Mouse (Mus musculus) layer of hippocampus, postnatal 25 days (tissue): ENCODE results near the gene Ptprg. TPM values are rescaled to one million over a fixed set of nuclear protein-coding genes. Genes with fewer than 3 reads are reported as not detected.

Source experiments
- DNase-seq, 2 experiments: peaks; one replicate each; pipeline ENCODE4 v3.0.0; 2022; ENCODE audit warnings: mixed read lengths in 2 of 2, low spot score in 1 of 2; ENCODE audit errors: extremely low spot score in 1 of 2
- total RNA-seq, 2 experiments: library from RNA; stranded (reverse); gene quantifications; 2 replicates each; pipeline ENCODE4 v1.2.3; 2021

Ptprg gene
- total RNA-seq, 2 experiments from 2014 or later = 109 to 133 TPM

DNA sequence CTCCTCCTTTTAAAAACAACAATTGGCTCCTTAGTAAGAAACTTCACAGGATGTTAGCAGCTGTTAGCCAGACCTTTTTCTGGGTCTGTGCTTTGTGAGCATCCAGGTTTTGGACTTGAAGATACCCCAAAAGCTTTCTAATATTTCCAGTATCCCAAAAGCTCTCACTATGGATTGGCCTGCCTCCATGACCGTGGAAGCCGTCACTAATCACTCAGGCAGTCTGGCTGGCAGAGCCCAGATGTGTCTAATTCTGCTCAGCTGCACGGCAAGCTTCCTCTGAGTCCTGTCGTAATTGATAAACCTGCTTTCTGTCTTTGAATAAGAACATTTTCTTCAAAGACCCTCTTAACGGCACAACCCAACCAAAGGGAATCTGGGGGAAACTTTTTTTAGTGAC lies 312.0 kb downstream of the Ptprg start:
- no peak for DNase-seq

DNA sequence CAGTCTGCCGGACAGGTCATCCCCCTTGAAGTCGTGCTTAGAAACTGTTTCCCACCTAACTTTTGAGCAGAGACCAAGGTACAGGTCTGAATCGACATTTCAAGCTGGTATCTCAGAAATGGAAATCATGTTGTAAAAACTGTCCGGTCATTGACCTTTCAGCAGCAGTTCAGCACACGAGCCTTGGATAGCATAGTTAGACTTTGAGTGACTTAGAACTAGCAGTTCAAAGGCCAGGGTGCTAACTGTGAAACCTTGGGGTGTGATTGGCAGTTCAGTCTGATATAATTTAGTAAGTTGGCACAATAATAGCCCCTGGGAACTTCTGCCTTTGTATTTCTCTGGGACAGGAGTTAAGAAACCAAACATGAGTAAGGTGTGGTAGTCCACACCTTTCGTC lies 312.5 kb downstream of the Ptprg start:
- DNase-seq = no peak

DNA sequence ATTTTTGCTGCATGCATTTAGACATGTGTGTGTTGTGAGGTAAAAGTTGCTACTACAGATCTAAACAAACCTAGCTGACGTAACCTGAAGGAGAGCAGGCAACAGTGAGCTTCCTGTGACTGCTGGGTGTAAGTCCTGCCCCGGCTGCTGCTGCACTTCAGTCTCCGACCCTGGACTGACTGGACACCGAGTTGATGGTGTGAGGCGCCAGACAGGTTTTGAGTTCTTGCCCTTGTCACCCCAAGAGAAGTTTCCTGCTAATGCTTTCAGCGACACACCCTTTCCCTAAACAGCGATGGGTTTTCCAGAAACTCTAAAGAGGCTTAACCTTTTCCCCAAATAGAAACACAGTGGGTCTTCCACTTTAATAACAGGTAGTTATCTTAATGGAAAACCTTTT lies 313.1 kb downstream of the Ptprg start:
- no peak for DNase-seq

DNA sequence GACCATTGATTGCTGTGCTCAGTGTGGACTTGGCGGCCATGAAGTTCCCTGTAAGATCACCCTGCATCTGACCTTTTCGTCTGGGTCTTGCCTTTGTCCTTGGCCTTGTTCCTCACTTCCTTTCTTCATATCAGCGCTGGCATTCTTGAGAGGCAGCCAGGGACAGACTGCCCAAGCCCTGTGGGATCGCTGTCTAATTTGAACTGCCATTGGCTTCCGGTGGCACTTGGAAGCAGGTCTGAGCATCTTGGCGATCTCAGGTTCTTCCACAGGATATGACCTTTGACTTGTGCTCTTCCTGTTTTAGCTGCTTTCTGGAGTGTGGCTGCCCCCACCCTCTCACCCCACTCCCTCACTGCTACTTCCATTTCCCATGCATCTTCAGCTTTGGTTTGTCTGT lies 315.3 kb downstream of the Ptprg start:
- DNase-seq = no peak

DNA sequence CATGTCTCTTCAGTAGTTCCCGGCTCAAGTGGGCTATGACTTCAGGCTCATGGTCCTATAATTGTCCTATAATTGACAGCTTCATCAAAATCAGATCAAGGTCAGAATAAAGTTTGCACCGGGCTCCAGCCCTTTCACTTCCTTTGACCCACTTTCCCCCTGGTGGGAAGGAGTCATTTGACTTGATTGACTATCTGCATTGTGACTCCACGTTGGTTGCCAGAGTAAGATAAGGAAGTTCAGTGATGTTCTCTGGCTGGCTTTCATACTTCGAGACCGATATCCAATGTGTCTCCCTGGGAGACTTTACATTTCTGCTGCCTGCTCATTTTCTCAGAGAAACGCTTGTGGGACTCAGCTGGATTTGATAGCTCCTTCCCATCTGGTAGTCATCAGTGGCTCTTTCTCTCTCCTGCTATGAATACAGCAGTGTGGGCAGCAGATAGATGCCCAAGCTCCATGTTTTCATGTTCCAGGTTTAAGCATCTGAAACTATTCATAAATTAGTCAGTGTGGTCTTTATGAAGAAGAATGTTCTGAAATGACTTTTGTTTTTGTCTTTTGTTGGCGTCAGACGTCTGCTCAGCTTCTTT lies 318.5 kb downstream of the Ptprg start:
- DNase-seq = no peak

DNA sequence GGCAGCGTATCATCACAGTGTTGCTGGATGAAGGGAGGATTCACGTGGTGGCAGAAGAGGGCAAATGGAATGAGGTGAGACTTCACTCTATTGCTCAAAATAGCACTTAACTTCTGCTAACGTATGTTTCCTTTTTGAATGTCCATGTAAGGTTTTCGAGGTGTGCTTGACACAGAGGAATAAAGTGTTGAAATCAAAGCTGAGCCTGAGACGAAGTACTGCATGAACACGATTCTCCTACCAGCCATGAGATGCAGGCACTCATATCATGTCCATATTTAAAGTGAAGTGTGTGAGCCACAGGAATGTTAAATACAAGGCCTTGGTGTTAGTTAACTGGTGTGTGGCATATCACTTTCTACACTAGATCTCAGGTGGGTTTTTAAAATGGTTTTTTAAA lies 320.9 kb downstream of the Ptprg start:
- DNase-seq = no peak

DNA sequence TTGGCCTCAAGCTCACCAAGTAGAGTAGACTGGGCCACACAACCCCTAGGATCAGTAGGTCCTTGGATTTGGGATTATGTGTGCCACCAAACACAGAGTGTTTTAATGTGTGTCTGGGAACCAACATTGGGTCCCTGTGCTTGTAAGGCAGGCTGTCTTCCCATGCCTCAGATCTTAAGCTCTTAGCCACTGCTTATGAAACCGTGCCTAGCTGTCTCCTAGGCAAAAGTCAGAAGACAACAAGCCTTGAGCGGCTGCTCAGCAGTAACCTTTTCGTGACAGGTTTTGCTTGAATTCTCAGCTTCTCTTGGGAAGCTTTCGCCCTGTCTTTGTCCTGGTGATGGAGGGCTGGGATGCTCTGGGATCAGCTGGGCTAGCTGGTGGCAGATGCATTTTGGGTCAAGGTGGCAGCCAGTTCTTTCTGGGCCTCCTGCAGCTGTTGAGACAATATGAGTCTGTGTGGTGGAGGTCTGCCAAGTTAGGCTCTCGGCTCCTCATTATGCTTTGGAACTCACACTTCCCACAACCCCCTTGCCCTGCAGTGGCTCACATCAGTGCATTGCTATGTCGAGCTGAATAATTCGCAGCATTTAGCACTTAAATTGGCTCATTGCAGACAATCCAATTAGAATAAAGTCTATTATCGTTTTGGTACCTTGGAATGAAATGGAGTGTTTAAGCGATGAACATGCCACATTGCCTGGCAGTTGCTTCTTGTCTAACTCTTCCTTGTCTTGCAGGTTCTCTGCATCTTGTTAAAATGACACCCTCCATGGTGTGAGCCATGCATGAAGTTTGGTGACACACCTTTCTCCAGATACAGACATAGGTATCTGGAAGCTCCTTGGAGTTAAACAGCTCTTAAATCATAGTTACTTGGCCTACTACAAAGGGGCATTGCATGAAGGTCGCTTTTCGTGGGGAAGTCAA lies 321.9 kb downstream of the Ptprg start:
- DNase-seq = no peak

DNA sequence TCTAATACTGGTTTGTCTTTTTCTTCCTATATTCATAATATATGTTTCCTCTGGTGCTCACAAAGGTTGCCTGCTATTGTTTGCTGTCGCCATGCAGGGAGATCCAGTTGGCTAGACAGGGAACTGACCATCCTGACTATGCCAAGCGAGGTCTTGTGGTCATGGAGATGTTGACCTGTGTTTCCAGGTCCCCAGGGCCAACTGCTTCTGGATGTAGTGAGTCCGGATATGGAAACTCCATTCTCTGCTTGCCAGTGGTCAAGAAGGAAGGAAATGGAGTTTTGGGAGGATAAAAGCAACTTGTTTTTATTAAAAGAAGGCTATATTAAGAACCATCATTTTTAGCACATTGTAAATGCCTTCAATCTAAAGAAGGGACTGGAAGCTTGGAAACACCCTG lies 327.8 kb downstream of the Ptprg start:
- no peak for DNase-seq

DNA sequence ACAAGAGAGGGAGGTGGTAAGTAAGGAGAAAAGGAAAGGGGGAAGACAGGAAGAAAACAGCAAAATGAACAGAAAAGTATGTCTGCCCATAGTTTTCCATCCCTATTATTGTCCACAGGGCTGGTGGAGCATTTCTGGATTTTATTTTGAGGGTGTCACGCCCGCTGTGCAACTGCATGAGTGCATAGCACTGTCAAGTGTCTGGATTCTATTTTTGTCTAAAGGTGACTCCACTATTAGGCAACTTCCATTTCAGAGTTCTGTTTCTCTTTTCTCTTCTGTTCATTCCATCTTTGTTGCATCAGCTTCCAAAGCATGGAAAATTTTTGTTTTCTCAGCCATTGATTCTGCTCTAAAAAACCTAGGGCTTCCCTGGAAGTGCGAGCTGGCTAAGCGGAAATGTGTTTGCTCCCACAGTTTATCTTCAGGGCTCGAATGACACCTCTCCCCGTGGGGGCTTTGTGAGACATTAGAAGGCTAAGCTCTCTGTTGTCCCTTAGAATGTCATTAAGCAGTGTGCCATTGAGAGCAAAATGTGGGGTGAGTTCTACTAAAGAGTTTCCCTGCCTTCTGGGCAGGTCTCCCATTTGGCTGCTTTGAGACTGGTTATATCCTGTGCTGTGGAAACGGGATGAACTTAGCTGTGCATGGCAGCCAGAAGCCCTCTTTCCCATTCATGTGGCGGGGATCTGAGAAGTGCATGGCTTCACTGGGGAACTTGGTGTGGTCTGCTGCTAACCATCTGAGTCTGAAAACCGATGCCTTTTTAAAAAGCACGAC lies 330.0 kb downstream of the Ptprg start:
- no peak for DNase-seq

DNA sequence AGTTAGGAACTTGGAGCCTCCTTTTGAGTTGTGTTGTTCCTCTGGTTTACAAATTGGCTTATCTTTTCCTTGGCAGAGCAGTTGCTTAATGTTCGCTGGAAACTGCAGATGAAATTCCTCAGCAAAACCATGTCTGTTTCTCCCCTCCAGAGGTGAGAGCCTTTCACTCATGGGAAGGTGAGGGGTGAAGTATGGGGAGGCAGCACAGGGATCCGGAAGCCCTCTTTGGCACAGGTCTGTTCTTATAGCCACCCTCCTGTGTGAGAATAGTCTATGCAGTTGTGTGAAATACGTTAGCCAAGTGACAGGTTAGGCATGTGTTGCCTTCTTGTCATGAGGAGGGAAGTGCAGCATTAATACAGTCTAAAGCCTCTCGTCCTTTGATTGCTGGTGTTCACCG lies 330.7 kb downstream of the Ptprg start:
- DNase-seq = no peak

DNA sequence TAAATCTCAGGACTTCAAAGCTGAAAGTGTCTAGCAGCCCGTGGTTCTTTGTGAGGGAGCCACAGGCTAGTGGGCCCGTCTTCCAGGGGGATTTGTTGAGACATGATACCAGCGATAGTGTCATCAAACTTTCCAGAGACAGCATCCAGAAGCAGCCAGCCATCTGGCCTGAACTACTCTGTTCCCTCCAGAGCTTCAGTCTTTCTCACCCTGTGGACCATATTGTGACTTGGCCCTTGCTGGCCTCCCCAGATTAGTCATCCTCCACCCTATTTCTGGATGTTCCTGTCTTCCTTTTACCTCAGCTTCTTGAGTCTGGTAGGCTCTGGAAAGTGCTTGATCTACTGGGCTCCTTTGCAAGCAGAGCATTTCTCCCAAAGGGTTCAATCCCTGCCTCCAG lies 333.1 kb downstream of the Ptprg start:
- no peak for DNase-seq

DNA sequence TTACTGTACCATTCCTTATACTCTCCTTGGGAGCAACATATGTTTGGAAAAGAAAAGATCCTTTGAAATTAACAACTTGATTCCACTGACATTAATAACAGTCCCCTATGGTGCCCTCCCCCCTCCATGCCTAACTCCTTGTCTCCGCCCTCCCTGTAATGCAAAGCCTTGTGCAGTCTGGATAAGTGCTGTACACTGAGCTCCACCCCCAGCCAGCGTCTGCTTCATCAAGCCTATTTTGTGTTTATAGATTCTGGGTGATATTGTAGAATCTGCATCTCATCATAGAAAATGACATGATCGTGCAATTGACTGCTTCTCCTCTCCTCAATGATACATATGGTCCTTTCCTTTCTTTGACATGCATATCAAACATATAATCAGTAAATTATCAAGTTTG lies 337.6 kb downstream of the Ptprg start:
- DNase-seq = no peak

DNA sequence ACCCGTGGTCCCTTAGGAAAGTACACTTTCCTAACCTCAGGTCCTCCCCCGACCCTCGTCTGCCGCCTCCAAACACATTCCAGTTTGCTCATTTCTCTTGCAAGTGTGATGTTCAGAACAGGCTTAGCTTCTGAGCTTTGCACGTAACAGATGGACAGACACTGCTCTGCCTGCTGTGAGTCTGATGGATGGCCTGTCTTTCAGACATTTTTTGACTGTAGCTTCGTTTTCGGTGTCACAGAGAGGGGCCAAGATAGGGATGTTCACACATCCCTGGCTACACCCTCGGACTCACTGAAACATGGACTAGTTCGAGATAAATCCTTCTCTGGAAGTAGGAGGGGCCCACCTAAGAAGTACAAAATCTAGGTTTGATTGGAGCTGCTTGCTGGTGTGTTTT lies 339.3 kb downstream of the Ptprg start:
- no peak for DNase-seq

DNA sequence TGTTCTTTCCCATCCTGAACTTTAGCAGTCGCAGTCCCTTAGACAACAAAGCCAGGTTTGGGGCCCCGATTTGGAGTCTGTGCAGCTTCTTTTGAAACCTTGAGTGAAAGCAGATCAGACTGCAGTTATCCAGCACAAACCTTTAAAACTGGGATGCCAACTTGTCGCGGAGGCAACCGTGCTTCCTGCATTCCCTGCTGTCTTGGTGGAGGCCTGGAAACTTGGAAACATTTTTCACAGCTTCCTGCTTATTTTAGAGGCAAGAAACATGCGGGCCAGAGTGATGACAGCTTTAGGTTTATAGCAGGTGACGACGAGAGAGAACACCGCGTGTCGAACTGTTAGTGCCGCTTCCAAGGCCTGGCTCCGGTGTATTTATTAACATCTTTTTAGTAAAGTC lies 342.2 kb downstream of the Ptprg start:
- no peak for DNase-seq

DNA sequence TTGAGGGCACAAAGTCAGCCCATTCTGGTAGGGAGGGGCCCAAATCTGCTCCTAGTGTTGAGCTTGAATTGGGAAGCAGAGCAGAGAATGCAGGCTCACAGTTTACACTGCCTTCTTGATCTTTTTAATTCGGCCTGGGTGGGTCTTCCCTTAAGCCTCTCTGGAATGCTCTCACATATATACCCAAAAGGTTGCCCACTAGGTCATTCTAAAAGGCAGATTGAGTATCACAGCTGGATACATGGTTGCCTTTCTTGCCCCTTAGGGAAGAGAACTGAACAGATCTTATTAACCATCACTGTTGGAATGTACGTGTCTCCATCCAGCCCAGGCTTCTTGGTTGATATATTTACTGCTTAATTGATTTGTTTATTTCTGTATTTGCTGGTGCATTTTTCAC lies 349.5 kb downstream of the Ptprg start:
- DNase-seq = no peak

DNA sequence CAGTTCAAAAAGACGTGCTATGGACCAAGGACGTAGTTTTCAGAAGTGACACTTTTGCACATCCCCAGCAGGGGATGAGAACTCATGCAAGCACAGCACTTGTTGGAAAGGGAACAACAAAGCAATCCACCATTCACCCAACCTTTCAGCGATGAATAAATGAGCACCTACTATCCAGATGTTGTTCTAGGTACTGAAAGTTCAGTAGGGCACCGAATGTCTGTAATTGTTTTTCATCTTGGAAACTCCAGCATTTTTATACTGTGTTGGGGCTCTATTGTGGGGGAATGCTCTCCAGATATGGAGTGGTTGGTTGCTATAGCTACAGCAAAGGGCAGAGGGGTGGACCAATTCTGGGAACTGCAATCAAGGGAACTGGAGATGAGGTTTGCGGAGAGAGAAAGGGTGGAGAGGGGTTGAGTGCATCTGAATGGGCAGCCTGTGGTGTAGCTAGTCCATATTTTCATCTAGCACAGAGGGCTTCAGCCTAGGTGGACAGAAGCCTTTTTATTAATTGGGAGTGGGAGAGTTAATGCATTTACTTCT lies 352.9 kb downstream of the Ptprg start:
- DNase-seq = no peak

DNA sequence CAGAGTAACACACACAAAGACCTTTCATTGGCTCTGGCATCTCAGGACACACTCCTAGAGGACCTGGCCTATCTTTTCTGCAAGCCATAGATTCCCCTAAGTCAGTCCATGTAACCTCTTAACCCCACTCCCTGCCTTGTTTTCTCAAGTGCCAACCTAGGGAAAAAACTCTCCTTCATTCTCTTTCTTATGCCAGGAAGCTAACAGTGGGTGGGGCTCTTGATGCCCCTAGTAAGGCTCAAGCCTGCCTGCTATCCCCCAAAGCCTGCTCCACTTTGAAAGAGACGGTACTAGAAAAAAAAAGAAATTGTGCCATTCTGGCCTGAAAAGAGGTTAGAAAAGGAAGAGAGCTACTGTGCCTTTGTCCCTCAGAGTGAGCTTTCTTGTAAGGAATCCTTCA lies 358.9 kb downstream of the Ptprg start:
- DNase-seq = no peak

DNA sequence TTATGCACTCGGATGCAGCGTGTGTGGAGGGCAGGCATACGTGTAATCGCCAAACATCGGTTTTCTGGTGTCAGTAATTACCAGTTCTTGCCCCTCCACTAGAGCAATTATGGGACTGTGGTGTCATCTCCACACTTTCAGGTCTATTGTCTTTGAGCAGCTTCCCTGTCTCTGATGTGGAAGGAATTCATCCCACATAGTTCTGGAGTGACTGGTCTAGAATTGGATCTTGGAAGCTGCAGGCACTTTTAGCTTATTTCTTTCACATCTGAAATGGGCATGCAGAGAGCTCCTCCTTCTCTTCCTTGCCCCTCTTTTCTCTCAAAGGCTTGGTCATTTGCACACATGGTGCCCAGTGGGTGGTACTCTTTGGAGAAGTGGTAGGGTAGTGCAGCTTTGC lies 363.9 kb downstream of the Ptprg start:
- DNase-seq = no peak

DNA sequence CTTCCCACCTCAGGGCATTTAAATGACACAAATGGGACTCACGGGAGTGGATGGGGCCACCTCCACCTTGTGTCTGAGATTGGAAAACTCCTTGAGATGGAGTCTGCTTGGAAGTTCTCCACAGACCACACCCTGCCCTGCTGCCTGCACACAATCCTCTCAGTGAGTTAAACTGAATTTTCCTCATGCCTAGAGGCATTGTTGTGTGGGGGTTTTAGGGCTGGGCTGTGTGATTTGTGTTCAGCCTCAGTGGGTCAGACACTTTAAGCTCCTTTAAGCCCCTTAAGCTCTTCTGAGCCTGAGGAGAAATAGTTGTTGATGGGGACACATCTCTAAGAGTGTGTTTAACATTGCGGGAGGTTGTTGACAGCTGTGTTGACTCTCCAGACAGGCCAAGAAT lies 375.2 kb downstream of the Ptprg start:
- DNase-seq = no peak

DNA sequence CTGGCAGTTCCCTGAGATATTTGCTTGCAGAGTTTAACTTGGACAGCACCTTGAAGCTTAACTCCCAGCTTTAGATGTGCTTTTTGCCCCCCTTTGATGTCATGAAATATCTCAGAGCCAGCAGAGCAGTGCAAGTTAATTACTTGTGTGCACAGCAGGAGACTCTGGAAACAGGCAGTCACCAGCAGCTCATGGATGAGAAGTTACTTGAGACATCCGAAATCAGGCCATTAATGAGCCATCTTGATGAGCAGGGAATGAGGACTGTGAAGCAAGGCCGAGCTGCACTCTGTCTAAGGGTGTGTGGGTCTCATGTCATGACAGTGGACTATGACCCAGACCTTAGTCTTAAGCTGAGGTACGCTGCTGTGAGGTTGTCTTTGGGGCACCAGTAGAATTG lies 379.2 kb downstream of the Ptprg start:
- DNase-seq = no peak

DNA sequence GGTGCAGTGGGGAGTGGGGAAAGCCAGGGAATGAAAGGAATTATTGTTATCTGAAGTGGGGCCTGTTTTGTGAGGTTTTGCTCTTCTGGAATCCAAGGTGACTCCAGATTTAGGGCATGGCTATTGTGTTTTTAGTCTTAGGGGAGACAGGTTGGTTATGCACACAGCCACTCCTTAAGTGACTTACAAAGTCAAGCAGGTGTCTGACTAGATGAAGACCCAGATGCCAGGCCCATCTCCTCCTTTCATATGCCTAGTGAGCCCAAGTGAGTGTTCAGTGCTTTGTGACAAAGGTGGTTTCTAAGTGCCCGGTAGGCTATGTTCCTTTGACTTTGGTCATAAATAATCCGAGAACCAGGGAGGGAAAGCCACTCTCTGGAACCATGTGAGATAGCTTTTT lies 381.2 kb downstream of the Ptprg start:
- DNase-seq = no peak
